ENCODE assay signal across 27 mouse cellular contexts in the genomic region with DNA sequence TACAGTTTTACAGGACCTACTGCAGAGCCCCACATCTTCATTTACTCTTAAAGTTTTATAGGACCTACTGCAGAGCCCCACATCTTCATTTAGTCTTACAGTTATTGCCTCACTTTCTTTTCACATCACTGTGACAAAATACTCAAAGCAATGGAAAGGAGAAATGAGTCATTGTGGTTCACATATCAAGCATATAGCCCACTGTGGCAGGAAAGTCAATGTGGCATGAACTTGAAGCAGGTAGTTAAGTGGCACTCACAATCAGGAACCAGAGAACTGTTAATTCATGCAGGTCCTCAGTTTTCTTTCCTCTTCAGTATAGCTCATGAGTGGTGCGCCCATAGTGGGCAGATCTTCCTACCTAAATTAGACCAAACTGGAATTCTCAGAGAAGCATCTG. TPM values are rescaled to one million over a fixed set of nuclear protein-coding genes. Genes with fewer than 3 reads are reported as not detected.
DNase-seq lines count a peak whose midpoint lies in the region; ATAC-seq and TF ChIP-seq lines count a peak whose summit lies in the region.
"Had no signal": no experiment of that assay in that cellular context is flagged by ENCODE, and none has a peak within 500 bp of the region (broad histone marks: within the 10 kb centered on the region; RNA-seq: fewer than 3 reads in every experiment).

No protein-coding gene starts in this region.

- ATAC-seq in granulocyte monocyte progenitor cell, adult 5-6 weeks (replicated peaks; ENCODE audit: poor library complexity, severe bottlenecking), result peak; percentile 78
- ATAC-seq in megakaryocyte progenitor cell, adult 5-6 weeks (replicated peaks; ENCODE audit: poor library complexity), result peak; percentile 78
- ATAC-seq: CD4-positive, CD25-positive, alpha-beta regulatory T cell, adult 4 months; forebrain, embryonic 14.5 days; forebrain, embryonic 16.5 days had no signal

- no peak overlapping the region for H3K4me3 ChIP-seq in CH12.LX (replicated peaks in 1 of 3; ENCODE audit: low read depth in 2 of 3, low read length in 2 of 3, poor library complexity in 1 of 3)
- H3K4me3 ChIP-seq: embryonic facial prominence, embryonic 13.5 days; embryonic facial prominence, embryonic 15.5 days; erythroblast, embryonic 14.5 days; forebrain, embryonic 10.5 days; forebrain, embryonic 12.5 days had no signal

- H3K79me2 ChIP-seq in CH12.LX (replicated peaks; ENCODE audit: control insufficient read depth, extremely low read depth, insufficient read depth, poor library complexity, severe bottlenecking), result no peaks in the 10 kb centered on the region

- TF ChIP-seq POLR2A in CH12.LX (IDR thresholded peaks at IDR 0.05; ENCODE audit: low read depth, low read length), result no peak

- TF ChIP-seq RAD21 in CH12.LX (IDR thresholded peaks at IDR 0.05; ENCODE audit: low read depth, low read length), result no peak

- no peaks in the 10 kb centered on the region for H3K9me3 ChIP-seq in CH12.LX (replicated peaks; ENCODE audit: low read length)
- H3K9me3 ChIP-seq: embryonic facial prominence, embryonic 13.5 days; embryonic facial prominence, embryonic 15.5 days; forebrain, embryonic 10.5 days; forebrain, embryonic 12.5 days had no signal

- in situ Hi-C loops in CH12.LX (cut with MboI; ENCODE audit: low pct_ligation_motif_present, low pct_unique_long_range_greater_than_20kb, low sequenced_read_pairs), result no loop called here

- no peak overlapping the region for H3K9ac ChIP-seq in CH12.LX (ENCODE audit: insufficient read depth, low read depth)
- H3K9ac ChIP-seq: embryonic facial prominence, embryonic 13.5 days; embryonic facial prominence, embryonic 15.5 days; forebrain, embryonic 12.5 days had no signal

- H3K4me1 ChIP-seq in CH12.LX (ENCODE audit: control insufficient read depth in 1 of 2, insufficient read depth in 2 of 2), result no peaks in the 10 kb centered on the region
- H3K4me1 ChIP-seq: embryonic facial prominence, embryonic 13.5 days; embryonic facial prominence, embryonic 15.5 days; forebrain, embryonic 10.5 days; forebrain, embryonic 12.5 days had no signal

- H3K4me2 ChIP-seq in CH12.LX (ENCODE audit: insufficient read depth, low read depth, poor library complexity, severe bottlenecking), result no peak overlapping the region
- H3K4me2 ChIP-seq: embryonic facial prominence, embryonic 13.5 days; embryonic facial prominence, embryonic 15.5 days; forebrain, embryonic 12.5 days had no signal

- TF ChIP-seq CTCF in CH12.LX (conservative IDR thresholded peaks at IDR 0.05 in 1 of 2, IDR thresholded peaks at IDR 0.05 in 1 of 2; ENCODE audit: low read depth in 2 of 2, low read length in 2 of 2), result no peak

- TF ChIP-seq EP300 in CH12.LX (IDR thresholded peaks at IDR 0.05; ENCODE audit: low read length), result no peak

- dilution Hi-C loops in CH12.LX (cut with MboI; ENCODE audit: extremely low pct_ligation_motif_present, extremely low pct_unique_long_range_greater_than_20kb, low sequenced_read_pairs), result no loop called here

- peak; percentile 18 for DNase-seq in CH12.LX (ENCODE audit: extremely low read depth)
- DNase-seq in spleen, postnatal 36 days (ENCODE audit: low spot score in 2 of 2), result no peak
- DNase-seq in adrenal gland, adult 2 months, result no peak
- no peak for DNase-seq in layer of hippocampus, postnatal 25 days (ENCODE audit: extremely low spot score in 1 of 2, low spot score in 1 of 2)
- DNase-seq: adrenal gland, adult 8-10 months; adrenal gland, postnatal 14 days; adrenal gland, postnatal 36 days; B cell, adult 2 months; cerebellum, adult 11-12 months; cerebellum, adult 2 months; cerebellum, adult 9-10 months; cerebellum, postnatal 10 days; cerebellum, postnatal 25 days; embryo, embryonic 11 days had no signal

- no peaks in the 10 kb centered on the region for H3K36me3 ChIP-seq in CH12.LX (replicated peaks in 1 of 2; ENCODE audit: control insufficient read depth in 1 of 2, insufficient read depth in 1 of 2, low read length in 1 of 2)
- H3K36me3 ChIP-seq: embryonic facial prominence, embryonic 13.5 days; embryonic facial prominence, embryonic 15.5 days; forebrain, embryonic 10.5 days; forebrain, embryonic 12.5 days had no signal

- no peak overlapping the region for H3K27ac ChIP-seq in CH12.LX (ENCODE audit: insufficient read depth, low read depth)
- H3K27ac ChIP-seq: embryonic facial prominence, embryonic 13.5 days; embryonic facial prominence, embryonic 15.5 days; forebrain, embryonic 10.5 days; forebrain, embryonic 12.5 days had no signal

- H3K27me3 ChIP-seq in CH12.LX (replicated peaks), result no peaks in the 10 kb centered on the region
- H3K27me3 ChIP-seq: embryonic facial prominence, embryonic 13.5 days; embryonic facial prominence, embryonic 15.5 days; forebrain, embryonic 12.5 days had no signal

TF ChIP-seq in CH12.LX, 34 proteins besides CTCF, POLR2A, EP300 and RAD21:
- TF ChIP-seq BHLHE40 (IDR thresholded peaks at IDR 0.05; ENCODE audit: low read depth, low read length), result no peak
- TF ChIP-seq KAT2A (IDR thresholded peaks at IDR 0.05; ENCODE audit: insufficient replicate concordance, low read length), result no peak

RNA-seq across cellular contexts. Expression of a gene that starts 39.6 kb away (rescaled TPM):
- 35.2 and 36.3 TPM in 2 replicates for total RNA-seq in CH12.LX (2012; rRNA removed)
- total RNA-seq in CH12.LX (2014; rRNA removed), result 70.3 and 79.4 TPM in 2 replicates
- polyA plus RNA-seq in CH12.LX (2012; ENCODE audit: insufficient read length, low read depth), result 40.0 and 58.1 TPM in 2 replicates
- total RNA-seq in granulocyte monocyte progenitor cell, adult 5-6 weeks (2014; fragmentation: Nextera tagmentation), result 69.6 and 77.8 TPM in 2 replicates
- total RNA-seq in granulocyte monocyte progenitor cell, adult 5-6 weeks (2017), result 82.8 and 99.8 TPM in 2 replicates
- 70.5 and 79.3 TPM in 2 replicates for total RNA-seq in megakaryocyte progenitor cell, adult 5-6 weeks (2015)
- 79.1 and 81.2 TPM in 2 replicates for total RNA-seq in megakaryocyte progenitor cell, adult 5-6 weeks (2017)
- 10 to 100 TPM; 49.2 to 60.6 TPM for total RNA-seq in adrenal gland, adult 2 months (2021)
- polyA plus RNA-seq in adrenal gland, adult 2 months (2012; rRNA removed), result 15.4 and 22.9 TPM in 2 replicates
- total RNA-seq in layer of hippocampus, postnatal 25 days (2021), result 10 to 100 TPM; 21.7 to 24.3 TPM

RNA-seq across cellular contexts. Expression of a gene that starts 43.5 kb away (rescaled TPM):
- total RNA-seq in CH12.LX (2012; rRNA removed), result not detected in 2 replicates
- total RNA-seq in CH12.LX (2014; rRNA removed), result not detected in 2 replicates
- polyA plus RNA-seq in CH12.LX (2012; ENCODE audit: insufficient read length, low read depth), result not detected in 2 replicates
- total RNA-seq in granulocyte monocyte progenitor cell, adult 5-6 weeks (2014; fragmentation: Nextera tagmentation), result 6.1 and 9.3 TPM in 2 replicates
- total RNA-seq in granulocyte monocyte progenitor cell, adult 5-6 weeks (2017), result 2.6 and 4.8 TPM in 2 replicates
- total RNA-seq in megakaryocyte progenitor cell, adult 5-6 weeks (2015), result 11.2 and 12.3 TPM in 2 replicates
- 6.0 and 6.7 TPM in 2 replicates for total RNA-seq in megakaryocyte progenitor cell, adult 5-6 weeks (2017)
- 10 to 100 TPM; 20.4 to 37.6 TPM for total RNA-seq in adrenal gland, adult 2 months (2021)
- polyA plus RNA-seq in adrenal gland, adult 2 months (2012; rRNA removed), result 8.8 and 11.8 TPM in 2 replicates
- total RNA-seq in layer of hippocampus, postnatal 25 days (2021), result 10 to 100 TPM in 1 of 2 experiments, 1 to 10 TPM in 1; 9.9 to 11.5 TPM
- total RNA-seq: MEL had no signal
- polyA plus RNA-seq: CD4-positive, CD25-positive, alpha-beta regulatory T cell, adult 4 months had no signal

RNA-seq across cellular contexts. Expression of a gene that starts 53.6 kb away (rescaled TPM):
- total RNA-seq in CH12.LX (2012; rRNA removed) (not detected in 2 replicates), CH12.LX (2014; rRNA removed) (not detected in 2 replicates)
- polyA plus RNA-seq in CH12.LX (2012; ENCODE audit: insufficient read length, low read depth), result not detected in 2 replicates
- total RNA-seq in granulocyte monocyte progenitor cell, adult 5-6 weeks (2014; fragmentation: Nextera tagmentation), result not detected in 2 replicates
- total RNA-seq in granulocyte monocyte progenitor cell, adult 5-6 weeks (2017), result not detected in 2 replicates
- not detected in 2 replicates for total RNA-seq in megakaryocyte progenitor cell, adult 5-6 weeks (2015)
- not detected in 2 replicates for total RNA-seq in megakaryocyte progenitor cell, adult 5-6 weeks (2017)
- not detected for total RNA-seq in adrenal gland, adult 2 months (2021)
- not detected in 2 replicates for polyA plus RNA-seq in adrenal gland, adult 2 months (2012; rRNA removed)
- total RNA-seq in layer of hippocampus, postnatal 25 days (2021), result not detected
- total RNA-seq: adrenal gland, adult 8-10 months; adrenal gland, postnatal 14 days; adrenal gland, postnatal 36 days; ES-E14; MEL had no signal
- polyA plus RNA-seq: CD4-positive, CD25-positive, alpha-beta regulatory T cell, adult 4 months; cerebellum, adult 2 months; embryonic facial prominence, embryonic 11.5 days; erythroblast, embryonic 14.5 days; forebrain, embryonic 10.5 days; forebrain, embryonic 12.5 days; forebrain, embryonic 14.5 days; forebrain, embryonic 16.5 days had no signal

RNA-seq across cellular contexts. Expression of a gene that starts 58.5 kb away (rescaled TPM):
- total RNA-seq in CH12.LX (2012; rRNA removed) (not detected in 2 replicates), CH12.LX (2014; rRNA removed) (not detected in 2 replicates)
- polyA plus RNA-seq in CH12.LX (2012; ENCODE audit: insufficient read length, low read depth), result not detected in 2 replicates
- 1.3 TPM in 1 of 2 replicates, not detected in the other for total RNA-seq in granulocyte monocyte progenitor cell, adult 5-6 weeks (2014; fragmentation: Nextera tagmentation)
- 0.73 and 3.3 TPM in 2 replicates for total RNA-seq in granulocyte monocyte progenitor cell, adult 5-6 weeks (2017)
- total RNA-seq in megakaryocyte progenitor cell, adult 5-6 weeks (2015), result 2.7 and 3.3 TPM in 2 replicates
- total RNA-seq in megakaryocyte progenitor cell, adult 5-6 weeks (2017), result 0.57 and 1.4 TPM in 2 replicates
- 1 to 10 TPM; 2.2 to 3.1 TPM for total RNA-seq in adrenal gland, adult 2 months (2021)
- 1.1 and 1.4 TPM in 2 replicates for polyA plus RNA-seq in adrenal gland, adult 2 months (2012; rRNA removed)
- under 1 TPM in 1 of 2 experiments, not detected in 1; 0.52 TPM for total RNA-seq in layer of hippocampus, postnatal 25 days (2021)
- total RNA-seq: MEL had no signal
- polyA plus RNA-seq: erythroblast, embryonic 14.5 days had no signal
